Mouse (Mus musculus) bone marrow, adult 2 months (tissue): ENCODE data around the gene Rnf145.

ENCODE experiments used
- CTCF ChIP-seq: fragments of 200-500 bp; IDR thresholded peaks from 2 replicates; pipeline ENCODE4 v1.5.1; 2011; ENCODE audit warnings: low read length, control low read depth; ENCODE audit not compliant: control insufficient read depth, insufficient read depth
- POLR2A ChIP-seq: fragments of 200-500 bp; IDR thresholded peaks from 2 replicates; pipeline ENCODE4 v1.6.1; 2011; ENCODE audit warnings: low read depth, mild to moderate bottlenecking, control low read depth, low read length, borderline replicate concordance; ENCODE audit not compliant: control insufficient read depth

DNA sequence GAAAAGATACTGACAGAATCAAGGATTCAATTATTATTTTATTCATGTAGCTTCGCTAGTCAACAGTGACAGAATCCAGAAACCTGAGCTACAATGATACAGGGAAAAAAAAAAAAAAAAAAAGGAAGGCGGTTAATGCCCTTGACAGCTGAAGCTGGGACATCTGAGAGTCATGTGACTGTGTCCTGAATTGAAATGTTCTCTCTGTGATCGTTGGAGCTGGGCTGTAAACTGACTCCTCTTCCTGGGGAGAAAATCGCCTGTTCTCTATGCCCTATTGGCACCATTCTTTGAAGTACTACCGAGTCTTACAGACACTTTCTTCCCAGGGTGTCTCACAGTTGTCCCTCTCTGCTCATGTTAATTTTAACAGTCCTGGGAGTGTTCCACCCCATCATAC lies 15.8 kb upstream of the Rnf145 start:
- no peak for TF ChIP-seq CTCF
- TF ChIP-seq POLR2A, result no peak
